Mouse (Mus musculus) thymus, adult 2 months (tissue): ENCODE measurements around the gene Prl8a8. TPM values are rescaled to one million over a fixed set of nuclear protein-coding genes. Genes with fewer than 3 reads are reported as not detected.

ENCODE experiments used
- DNase-seq: peaks from one replicate; pipeline ENCODE4 v3.0.0; 2021
- H3K27ac ChIP-seq: fragments of 200-500 bp; 2 replicates; pipeline ENCODE4 v1.5.1; 2012; ENCODE audit warnings: low read length, control low read depth; ENCODE audit not compliant: control insufficient read depth, insufficient read depth
- H3K27me3 ChIP-seq: fragments of 200-500 bp; 2 replicates; pipeline ENCODE4 v1.6.1; 2012; ENCODE audit warnings: mild to moderate bottlenecking, low read length, moderate library complexity, mixed read lengths; ENCODE audit not compliant: control insufficient read depth, insufficient read depth
- H3K36me3 ChIP-seq: fragments of 200-500 bp; 2 replicates; pipeline ENCODE4 v1.6.1; 2012; ENCODE audit warnings: mild to moderate bottlenecking, low read length, moderate library complexity; ENCODE audit not compliant: control insufficient read depth, insufficient read depth
- H3K4me1 ChIP-seq: fragments of 200-500 bp; replicated peaks from 2 replicates; pipeline ENCODE4 v1.6.1; 2012; ENCODE audit warnings: low read length; ENCODE audit not compliant: control insufficient read depth, insufficient read depth
- H3K4me3 ChIP-seq: fragments of 200-500 bp; 2 replicates; pipeline ENCODE4 v1.5.1; 2012; ENCODE audit warnings: mild to moderate bottlenecking, low read length, control low read depth, moderate library complexity; ENCODE audit not compliant: control insufficient read depth, insufficient read depth
- CTCF ChIP-seq: fragments of 200-500 bp; IDR thresholded peaks from 2 replicates; pipeline ENCODE4 v1.5.1; 2012; ENCODE audit warnings: mild to moderate bottlenecking, control low read depth, low read length, moderate library complexity, borderline replicate concordance; ENCODE audit not compliant: control insufficient read depth, poor library complexity, insufficient read depth; ENCODE audit errors: extremely low read depth
- POLR2A ChIP-seq: fragments of 200-500 bp; IDR thresholded peaks from 2 replicates; pipeline ENCODE4 v1.6.1; 2012; ENCODE audit warnings: mild to moderate bottlenecking, low read length, control low read depth, moderate library complexity; ENCODE audit not compliant: control insufficient read depth, poor library complexity, insufficient read depth; ENCODE audit errors: extremely low read depth
- WGBS: fragments of 180-500 bp; shearing (Covaris S2); methylation state at CpG from one replicate; pipeline ENCODE4 v1.1.7; 2018; 5-methylcytosine and 5-hydroxymethylcytosine counted together
- polyA plus RNA-seq: library from polyadenylated mRNA; depleted of rRNA; stranded (reverse); fragments of >200 nt; gene quantifications from 2 replicates; pipeline ENCODE4 v1.2.3, GENCODE M21; 2012; rRNA removed

Gene Prl8a8
- not detected in 2 replicates for polyA plus RNA-seq

DNA sequence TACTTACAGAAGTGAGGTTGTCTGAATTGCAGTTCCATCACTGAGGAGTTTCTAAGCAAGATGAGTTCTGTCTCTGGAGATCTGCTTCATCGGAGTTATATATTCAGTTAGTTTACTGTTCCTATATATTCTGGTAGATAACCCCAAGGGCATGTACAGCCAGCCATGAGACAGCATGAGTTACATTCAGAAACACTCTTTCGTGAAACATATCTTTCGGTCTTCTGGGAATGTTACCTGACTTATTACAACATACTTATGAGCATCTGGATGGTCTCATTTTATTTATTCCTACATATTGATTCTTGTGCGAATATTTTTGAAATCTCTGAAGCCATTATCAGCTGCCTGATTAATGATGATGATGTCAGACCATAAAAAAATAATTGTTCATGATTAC is at the start of gene Prl8a8:
Gene Prl8a8, minus strand, starts transcription at position 101 of the 400 bp plus-strand sequence.
- no peak for DNase-seq
- H3K27me3 ChIP-seq, result no peaks in the 10 kb centered on the region
- H3K4me3 ChIP-seq, result no peak within 1 kb of the TSS
- no peak within 1 kb of the TSS for H3K27ac ChIP-seq
- TF ChIP-seq CTCF (no peak), POLR2A (no peak)
- 93% methylated on average over 4 of the region's 4 CpGs for WGBS
- no peaks in the 10 kb centered on the region for H3K36me3 ChIP-seq
- H3K4me1 ChIP-seq, result no peaks in the 10 kb centered on the region

DNA sequence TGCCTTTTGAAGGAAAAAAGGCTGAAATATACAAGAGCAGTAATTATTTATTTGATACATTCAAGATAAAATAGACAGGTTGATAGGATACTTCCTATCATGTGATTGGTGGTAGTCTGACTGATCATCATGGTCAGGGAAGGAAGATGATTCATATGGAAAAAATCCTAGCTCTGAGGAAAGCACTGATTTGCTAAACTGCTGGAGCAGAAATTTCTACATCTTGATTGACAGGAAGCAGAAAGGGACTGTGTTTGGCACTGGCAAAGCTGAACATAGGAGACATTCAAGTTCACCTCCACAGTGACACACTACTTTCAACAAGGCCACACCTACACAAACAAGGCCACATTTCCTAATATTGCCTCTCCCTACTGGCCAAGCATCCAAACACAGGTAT is 40.3 kb upstream of the Prl8a8 start:
- H3K4me1 ChIP-seq, result no peaks in the 10 kb centered on the region
- no peak for DNase-seq
- TF ChIP-seq CTCF, result no peak
- TF ChIP-seq POLR2A, result no peak
- H3K27ac ChIP-seq, result no peak overlapping the region
- no peaks in the 10 kb centered on the region for H3K36me3 ChIP-seq
- no peak overlapping the region for H3K4me3 ChIP-seq
- no peaks in the 10 kb centered on the region for H3K27me3 ChIP-seq

DNA sequence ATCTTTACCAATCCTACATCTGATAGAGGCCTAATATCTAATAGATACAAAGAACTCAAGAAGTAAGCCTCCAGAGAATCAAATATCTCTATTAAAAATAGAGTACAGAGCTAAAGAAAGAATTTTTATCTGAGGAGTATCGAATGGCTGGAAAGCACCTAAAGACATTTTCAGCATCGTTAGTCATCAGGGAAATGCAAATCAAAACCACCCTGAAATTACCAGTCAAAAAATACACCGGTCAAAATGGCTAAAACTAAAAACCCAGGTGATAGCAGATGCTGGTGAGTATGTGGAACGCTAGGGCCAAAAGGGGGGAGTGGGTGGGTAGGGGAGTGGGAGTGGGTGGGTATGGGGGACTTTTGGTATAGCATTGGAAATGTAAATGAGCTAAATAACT is 10.1 kb upstream of the Prl8a8 start:
- Histone ChIP-seq H3K27me3 (no peaks in the 10 kb centered on the region), H3K4me1 (no peaks in the 10 kb centered on the region), H3K4me3 (no peak overlapping the region), H3K36me3 (no peaks in the 10 kb centered on the region), H3K27ac (no peak overlapping the region)
- DNase-seq, result no peak
- 85% methylated on average over 4 of the region's 4 CpGs for WGBS
- TF ChIP-seq POLR2A, result no peak
- TF ChIP-seq CTCF, result no peak

DNA sequence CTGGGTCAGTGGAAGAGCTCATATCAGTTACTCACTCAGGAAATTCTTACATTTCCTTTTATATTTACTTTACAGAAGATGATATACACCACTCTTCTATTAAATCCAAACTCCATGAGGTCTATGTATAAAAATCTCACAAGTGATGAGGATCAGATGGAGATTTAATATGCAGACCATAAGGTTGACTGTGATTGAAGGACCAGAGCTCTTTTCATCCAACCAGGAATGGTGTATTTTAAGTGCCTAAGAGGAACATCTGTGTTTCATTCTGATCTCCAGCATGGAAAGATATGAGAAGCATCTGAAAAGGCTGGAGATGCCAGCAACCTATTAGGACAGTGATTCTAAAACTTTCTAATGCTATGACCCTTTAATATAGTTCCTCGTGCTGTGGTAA is 5.4 kb downstream of the Prl8a8 start:
- no peaks in the 10 kb centered on the region for H3K36me3 ChIP-seq
- WGBS, result 95% methylated on average over 1 of the region's 1 CpGs
- no peak overlapping the region for H3K27ac ChIP-seq
- no peak overlapping the region for H3K4me3 ChIP-seq
- no peaks in the 10 kb centered on the region for H3K27me3 ChIP-seq
- no peak for TF ChIP-seq CTCF
- no peak for TF ChIP-seq POLR2A
- no peak for DNase-seq
- no peaks in the 10 kb centered on the region for H3K4me1 ChIP-seq

Other genes with a start within 250 kb of the Prl8a8 start
- not detected in 2 replicates for gene Prl6a1, start 200.6 kb downstream of the Prl8a8 start, polyA plus RNA-seq
- 0.18 TPM in 1 of 2 replicates, not detected in the other for gene Prl8a2, start 167.5 kb downstream of the Prl8a8 start, polyA plus RNA-seq
- not detected in 2 replicates for gene Prl2b1, start 122.4 kb downstream of the Prl8a8 start, polyA plus RNA-seq
- not detected in 2 replicates for gene Prl8a6, start 74.5 kb downstream of the Prl8a8 start, polyA plus RNA-seq
- not detected in 2 replicates for gene Prl8a9, start 51.4 kb upstream of the Prl8a8 start, polyA plus RNA-seq
- not detected in 2 replicates for gene Prl8a1, start 69.0 kb upstream of the Prl8a8 start, polyA plus RNA-seq
- not detected in 2 replicates for gene Prl7b1, start 97.4 kb upstream of the Prl8a8 start, polyA plus RNA-seq
- gene Prl7a1, start 129.3 kb upstream of the Prl8a8 start, polyA plus RNA-seq, result not detected in 2 replicates
- not detected in 2 replicates for gene Prl7a2, start 154.8 kb upstream of the Prl8a8 start, polyA plus RNA-seq
- gene Prl7d1, start 203.5 kb upstream of the Prl8a8 start, polyA plus RNA-seq, result not detected in 2 replicates